Mouse (Mus musculus) neural tube, embryonic 11.5 days (tissue): ENCODE measurements at regions not wholly inside any gene's neighbourhood (a gene's known extent, or its start where the extent isn't known, plus 50 kb on each side); places are given as distances from the start of the nearest gene placed in this dataset.

Experiments used
- ATAC-seq: fragments of 200-750 bp; cut with Nextera tagmentation; 2 replicates; pipeline ENCODE4 v1.8.0; 2017; ENCODE audit warnings: moderate number of reproducible peaks, mild to moderate bottlenecking, moderate TSS enrichment, moderate library complexity; ENCODE audit not compliant: insufficient read depth, low FRiP score, low TSS enrichment
- DNase-seq: peaks from one replicate; pipeline ENCODE4 v3.0.0-alpha.2; 2015; ENCODE audit warnings: low spot score
- H3K27ac ChIP-seq: fragments of 300-500 bp; sonication (generic); 2 replicates; pipeline ENCODE4 v1.5.1; 2014; ENCODE audit warnings: low read depth, mild to moderate bottlenecking, low read length
- H3K27me3 ChIP-seq: fragments of 300-500 bp; sonication (generic); 2 replicates; pipeline ENCODE4 v1.6.1; 2014; ENCODE audit warnings: mild to moderate bottlenecking, low read length, mixed read lengths; ENCODE audit not compliant: control insufficient read depth, insufficient read depth
- H3K36me3 ChIP-seq: fragments of 300-500 bp; sonication (generic); 2 replicates; pipeline ENCODE4 v1.6.1; 2014; ENCODE audit warnings: mild to moderate bottlenecking, low read length, moderate library complexity, mixed read lengths; ENCODE audit not compliant: control insufficient read depth, insufficient read depth
- H3K4me1 ChIP-seq: fragments of 300-500 bp; sonication (generic); 2 replicates; pipeline ENCODE4 v1.6.1; 2014; ENCODE audit warnings: low read length, mixed read lengths; ENCODE audit not compliant: control insufficient read depth, insufficient read depth
- H3K4me2 ChIP-seq: fragments of 300-500 bp; sonication (generic); 2 replicates; pipeline ENCODE4 v1.6.1; 2014; ENCODE audit warnings: low read depth, mild to moderate bottlenecking, moderate library complexity
- H3K4me3 ChIP-seq: fragments of 300-500 bp; sonication (generic); 2 replicates; pipeline ENCODE4 v1.5.1; 2014; ENCODE audit warnings: low read depth, low read length
- H3K9ac ChIP-seq: fragments of 300-500 bp; sonication (generic); 2 replicates; pipeline ENCODE4 v1.6.1; 2014; ENCODE audit warnings: mild to moderate bottlenecking, low read length
- H3K9me3 ChIP-seq: fragments of 300-500 bp; sonication (generic); 2 replicates; pipeline ENCODE4 v1.6.1; 2016; ENCODE audit warnings: low read length; ENCODE audit not compliant: control insufficient read depth
- WGBS: fragments of 180-500 bp; shearing (Covaris S2); extraction: QIAGEN DNeasy Blood & Tissue Kit; methylation state at CpG from one replicate; pipeline ENCODE4 v1.1.7; 2014; 5-methylcytosine and 5-hydroxymethylcytosine counted together

DNA sequence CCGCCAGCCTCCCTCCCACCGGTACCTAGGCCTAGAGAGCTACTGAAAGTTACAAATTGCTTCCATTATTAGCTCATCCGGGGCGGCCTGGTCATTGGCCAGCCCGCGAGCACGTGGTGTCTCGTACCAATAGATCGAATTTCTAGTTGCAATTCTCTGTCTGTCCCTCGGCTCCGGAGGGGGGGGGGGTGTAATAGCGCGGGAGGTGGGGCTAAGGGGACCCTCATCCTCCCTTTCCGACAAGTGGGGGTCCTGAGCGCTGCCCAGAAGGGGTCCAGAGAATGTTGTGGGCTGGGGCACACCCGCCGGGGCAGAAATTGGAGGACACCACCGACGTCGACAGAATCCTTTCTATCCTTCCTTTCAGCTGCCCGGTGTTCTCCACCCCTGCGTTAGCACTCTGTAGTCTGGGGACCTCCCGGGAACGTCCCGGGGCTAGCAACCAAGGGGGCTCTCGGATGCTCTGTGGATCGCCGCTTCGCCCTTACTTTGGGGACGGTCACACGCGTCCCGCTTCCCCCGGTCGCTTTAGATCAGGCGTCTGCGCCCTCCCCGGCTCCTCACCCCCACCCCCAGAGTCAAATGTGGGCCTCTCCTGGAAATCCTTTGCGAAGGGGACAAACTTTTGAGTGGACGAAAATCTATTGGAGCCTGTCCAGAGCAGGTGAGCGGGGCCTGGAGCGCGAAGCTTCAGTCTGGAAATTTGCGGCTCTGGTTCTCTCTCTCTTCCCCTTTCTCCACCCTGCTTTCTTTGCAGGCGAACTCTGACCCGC lies 64.6 kb downstream of the Smug1 start:
- Histone ChIP-seq H3K36me3 (no peaks in the 10 kb centered on the region), H3K9ac (peak overlapping the region; percentile 83), H3K9me3 (no peaks in the 10 kb centered on the region), H3K27me3 (no peaks in the 10 kb centered on the region), H3K27ac (peak overlapping the region; percentile 79), H3K4me3 (peak overlapping the region; percentile 71), H3K4me1 (peaks cover 36% of the 10 kb centered on the region), H3K4me2 (peak overlapping the region; percentile 82)
- ATAC-seq = peak; percentile 73
- DNase-seq = peak; percentile 87
- under 1% methylated on average over 44 of the region's 46 CpGs for WGBS

DNA sequence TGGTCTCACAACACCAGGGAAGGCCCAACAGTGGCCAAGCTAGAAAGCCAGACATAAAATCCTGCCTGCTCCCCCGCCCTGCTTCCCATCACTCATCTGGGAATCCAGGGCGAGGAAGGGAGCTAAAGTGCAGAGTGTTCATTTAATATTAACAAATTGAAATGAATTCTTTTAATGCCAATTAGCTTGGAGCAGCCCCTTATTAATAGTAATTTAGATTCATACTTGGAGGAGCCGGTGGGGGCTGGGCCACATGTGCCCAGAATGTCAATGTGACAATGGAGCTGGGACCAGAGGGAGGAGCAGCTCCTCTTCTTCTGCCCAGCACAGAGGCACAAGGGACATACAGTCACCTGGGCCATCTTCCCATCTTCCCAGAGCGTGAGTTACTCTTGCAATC lies 66.8 kb downstream of the Smug1 start:
- Histone ChIP-seq H3K9me3 (no peaks in the 10 kb centered on the region), H3K4me3 (peak overlapping the region; percentile 71), H3K27me3 (no peaks in the 10 kb centered on the region), H3K27ac (peak overlapping the region; percentile 34; the same call in 1 of the 2 replicates), H3K4me1 (peaks cover 29% of the 10 kb centered on the region), H3K9ac (peak overlapping the region; percentile 5; the same call in 1 of the 2 replicates), H3K36me3 (no peaks in the 10 kb centered on the region), H3K4me2 (peak overlapping the region; percentile 82)
- 34% methylated on average over 4 of the region's 4 CpGs for WGBS
- ATAC-seq (no peak), DNase-seq (no peak)

DNA sequence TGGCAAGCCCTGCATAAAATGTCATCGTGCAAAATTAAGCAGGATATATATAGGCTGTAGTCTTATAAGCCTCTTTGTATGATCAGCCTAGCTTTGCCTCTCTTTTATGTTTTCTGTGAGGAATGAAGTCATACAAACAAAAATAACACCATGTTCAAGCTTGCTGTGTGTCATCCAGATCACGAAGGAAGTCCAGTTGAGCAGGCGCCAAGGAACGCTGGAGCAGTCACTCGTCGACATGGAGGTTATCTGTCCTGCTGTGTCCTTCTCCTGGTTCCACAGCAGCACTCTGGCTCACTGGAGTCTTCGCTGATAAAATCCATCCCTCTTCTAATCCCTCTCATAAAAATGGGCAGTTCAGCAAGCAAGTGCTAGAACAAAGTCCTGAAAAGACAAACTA lies 72.4 kb downstream of the Smug1 start:
- Histone ChIP-seq H3K36me3 (no peaks in the 10 kb centered on the region; the same call in 1 of the 2 replicates), H3K4me1 (peaks cover 21% of the 10 kb centered on the region), H3K4me3 (no peak overlapping the region), H3K4me2 (no peak overlapping the region), H3K27me3 (no peaks in the 10 kb centered on the region), H3K9ac (no peak overlapping the region), H3K27ac (no peak overlapping the region), H3K9me3 (no peaks in the 10 kb centered on the region)
- no peak for ATAC-seq
- WGBS = 84% methylated on average over 7 of the region's 7 CpGs
- DNase-seq = no peak

DNA sequence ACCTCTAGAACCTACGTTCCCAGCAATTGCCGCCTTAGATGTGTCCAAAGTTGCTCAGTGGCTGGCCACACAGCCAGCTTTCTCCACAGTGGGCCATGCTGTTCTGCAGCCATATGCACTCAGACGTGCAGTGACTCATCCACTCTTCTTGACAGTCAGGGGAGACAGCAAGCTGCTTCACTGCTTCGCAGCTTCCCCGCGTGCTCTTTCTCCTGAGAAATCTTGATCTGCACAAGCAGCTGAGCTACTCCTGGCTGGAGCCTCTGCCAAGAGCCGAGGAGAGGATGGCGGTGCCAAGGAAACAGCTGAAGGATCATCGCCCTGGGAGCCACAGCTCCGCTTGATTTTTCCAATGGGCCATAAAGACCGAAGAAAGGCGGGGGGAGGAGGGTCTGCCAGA lies 73.2 kb downstream of the Smug1 start:
- no peak for ATAC-seq
- H3K4me1 ChIP-seq = peaks cover 21% of the 10 kb centered on the region
- no peak for DNase-seq
- no peaks in the 10 kb centered on the region for H3K9me3 ChIP-seq
- H3K9ac ChIP-seq = no peak overlapping the region
- no peaks in the 10 kb centered on the region for H3K27me3 ChIP-seq
- WGBS = 64% methylated on average over 12 of the region's 12 CpGs
- peak overlapping the region; percentile 58; the same call in 1 of the 2 replicates for H3K27ac ChIP-seq
- H3K4me2 ChIP-seq = no peak overlapping the region
- no peaks in the 10 kb centered on the region; the same call in 1 of the 2 replicates for H3K36me3 ChIP-seq
- H3K4me3 ChIP-seq = no peak overlapping the region

DNA sequence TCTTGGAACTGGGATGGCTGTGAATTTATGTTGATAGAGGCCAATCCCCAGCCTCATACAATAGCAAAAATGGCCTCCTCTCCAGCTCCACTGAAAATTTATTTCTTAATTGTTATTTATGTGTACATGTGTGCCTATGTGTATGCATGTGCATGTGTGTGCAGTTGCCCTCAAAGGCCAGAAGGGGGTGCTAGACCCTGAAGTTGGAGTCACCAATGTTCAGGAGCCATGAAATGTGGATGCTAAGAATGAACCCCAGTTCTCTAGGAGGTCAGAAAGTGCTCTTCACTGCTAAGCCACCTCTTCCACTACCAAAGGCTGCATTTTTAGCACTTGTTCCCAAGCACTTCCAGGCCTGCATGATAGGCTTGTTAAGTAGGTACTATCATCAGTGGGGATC lies 73.8 kb downstream of the Hoxc4 start:
- DNase-seq = no peak
- Histone ChIP-seq H3K4me1 (peaks cover 15% of the 10 kb centered on the region), H3K9me3 (no peaks in the 10 kb centered on the region), H3K36me3 (no peaks in the 10 kb centered on the region; the same call in 1 of the 2 replicates), H3K4me3 (no peak overlapping the region), H3K27me3 (no peaks in the 10 kb centered on the region), H3K4me2 (no peak overlapping the region), H3K27ac (no peak overlapping the region), H3K9ac (no peak overlapping the region)
- no peak for ATAC-seq

DNA sequence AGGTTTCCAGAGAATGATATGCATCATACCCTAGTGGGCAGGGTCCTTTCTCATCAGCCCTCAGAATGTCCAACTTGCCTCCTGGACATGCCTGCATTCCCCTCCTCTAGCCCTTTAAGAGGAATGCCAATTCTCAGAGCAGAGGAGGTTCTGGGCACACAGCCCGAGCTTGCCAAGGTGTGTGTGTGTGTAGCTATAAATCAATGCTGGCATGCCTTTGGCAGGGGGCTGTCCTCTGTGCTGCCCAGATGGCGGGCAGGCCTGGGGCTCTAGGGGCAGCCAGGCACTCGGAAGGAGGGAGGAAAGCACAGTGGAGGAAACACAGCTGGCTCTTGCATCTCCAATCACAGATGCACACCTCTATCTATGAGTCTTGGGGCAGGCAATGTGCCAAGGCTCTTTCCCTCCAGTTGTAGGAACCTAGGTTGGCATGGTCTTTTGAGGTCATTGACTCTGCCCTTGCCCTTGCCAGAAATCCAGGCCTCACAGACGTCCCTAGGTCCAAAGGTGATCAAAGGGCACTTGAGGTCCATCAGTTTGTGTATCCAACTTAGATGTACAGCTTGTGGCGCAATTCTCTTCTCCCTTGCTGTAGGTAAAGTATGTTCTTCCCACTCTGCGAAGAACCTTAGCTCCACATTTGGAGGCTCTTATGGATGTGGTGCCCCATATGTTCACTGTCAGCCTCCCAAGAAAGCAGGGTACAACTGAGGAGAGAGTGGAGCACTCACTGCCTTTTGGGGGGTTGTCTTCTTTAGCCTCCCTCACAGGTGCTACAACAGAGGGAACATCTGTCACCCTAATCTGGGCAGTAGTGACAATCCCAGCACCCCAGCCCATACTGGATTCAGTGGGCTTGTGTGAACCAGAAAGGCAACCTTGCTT lies 71.8 kb downstream of the Hoxc4 start:
- no peak overlapping the region for H3K9ac ChIP-seq
- H3K4me2 ChIP-seq = no peak overlapping the region
- DNase-seq (no peak), ATAC-seq (no peak)
- no peak overlapping the region for H3K4me3 ChIP-seq
- H3K36me3 ChIP-seq = no peaks in the 10 kb centered on the region; the same call in 1 of the 2 replicates
- peaks cover 21% of the 10 kb centered on the region for H3K4me1 ChIP-seq
- no peaks in the 10 kb centered on the region for H3K27me3 ChIP-seq
- 72% methylated on average over 6 of the region's 6 CpGs for WGBS
- no peak overlapping the region for H3K27ac ChIP-seq
- H3K9me3 ChIP-seq = no peaks in the 10 kb centered on the region

DNA sequence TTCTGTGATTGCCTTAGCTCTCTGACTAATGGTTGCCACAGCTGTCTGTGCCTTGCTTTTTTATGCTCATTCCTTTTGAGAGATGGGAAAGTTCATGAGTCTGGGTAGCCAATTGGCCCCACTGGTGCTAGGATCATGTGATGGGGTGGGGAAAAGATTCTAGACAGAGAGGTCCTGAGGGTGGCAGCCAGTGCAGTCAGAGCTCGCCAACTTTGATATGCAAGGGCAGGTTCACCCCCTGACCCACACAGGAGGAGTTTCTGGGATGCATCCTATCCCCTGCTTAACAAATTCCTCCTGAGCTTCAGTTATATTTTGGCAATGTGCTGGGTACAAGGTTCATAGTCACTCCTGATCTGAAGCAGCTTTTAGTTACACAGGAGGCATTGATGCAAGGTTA lies 71.1 kb downstream of the Hoxc4 start:
- Histone ChIP-seq H3K27me3 (no peaks in the 10 kb centered on the region), H3K9ac (no peak overlapping the region), H3K9me3 (no peaks in the 10 kb centered on the region), H3K4me2 (no peak overlapping the region), H3K4me3 (no peak overlapping the region), H3K4me1 (peaks cover 22% of the 10 kb centered on the region), H3K27ac (no peak overlapping the region), H3K36me3 (no peaks in the 10 kb centered on the region; the same call in 1 of the 2 replicates)
- ATAC-seq (no peak), DNase-seq (no peak)
- WGBS = 53% methylated on average over 1 of the region's 1 CpGs

DNA sequence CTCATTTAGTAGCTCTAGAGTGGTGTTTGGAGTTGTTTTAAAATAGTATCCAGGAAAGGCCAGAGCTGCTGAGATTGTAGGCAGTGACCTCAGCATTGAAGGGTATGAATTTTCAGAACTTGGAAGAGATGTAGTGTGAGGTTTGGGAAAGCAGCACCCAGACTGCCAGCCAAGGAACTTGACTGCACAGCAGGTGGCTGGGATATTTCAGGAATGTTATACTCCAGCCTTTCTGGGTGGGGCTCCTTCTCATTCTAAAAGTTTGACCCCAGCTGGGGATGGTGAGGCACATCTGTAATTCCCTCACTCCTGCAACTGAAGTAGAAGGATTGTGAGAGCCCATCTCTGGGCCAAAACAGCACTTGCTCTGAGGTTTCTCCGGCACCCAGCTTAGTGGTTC lies 70.7 kb downstream of the Hoxc4 start:
- no peaks in the 10 kb centered on the region for H3K9me3 ChIP-seq
- no peak overlapping the region for H3K4me2 ChIP-seq
- H3K4me1 ChIP-seq = peaks cover 23% of the 10 kb centered on the region
- ATAC-seq (no peak), DNase-seq (no peak)
- no peaks in the 10 kb centered on the region; the same call in 1 of the 2 replicates for H3K36me3 ChIP-seq
- no peak overlapping the region for H3K27ac ChIP-seq
- whole genome bisulfite sequencing = 81% methylated on average over 1 of the region's 1 CpGs
- no peaks in the 10 kb centered on the region for H3K27me3 ChIP-seq
- no peak overlapping the region for H3K9ac ChIP-seq
- H3K4me3 ChIP-seq = no peak overlapping the region
